Mouse (Mus musculus): ENCODE results near the gene Zfp874b. TPM values are rescaled to one million over a fixed set of nuclear protein-coding genes. Genes with fewer than 3 reads are reported as not detected.
"Not testable (repeated sequence)": the region's sequence is repeated elsewhere in the genome, so short reads cannot be mapped to it uniquely, and the experiment has no call there.

Gene Zfp874b
- polyA plus RNA-seq, 1 experiment from 2014 or later, result 3.8 TPM

- Histone ChIP-seq H3K27ac (ENCODE audit: low read depth, low read length) (no peak overlapping the region), H3K4me1 (ENCODE audit: control insufficient read depth, insufficient read depth, low read length) (no peaks in the 10 kb centered on the region), H3K4me3 (ENCODE audit: low read depth, low read length) (no peak overlapping the region), H3K9ac (ENCODE audit: low read length) (no peak overlapping the region), H3K9me3 (replicated peaks; ENCODE audit: control insufficient read depth, low read length) (no peaks in the 10 kb centered on the region), H3K36me3 (ENCODE audit: control insufficient read depth, insufficient read depth, low read length) (0 out of 2 replicates have a peak, but pooled peaks cover 5% of the 10 kb centered on the region), H3K27me3 (replicated peaks; ENCODE audit: control insufficient read depth, insufficient read depth, low read length) (no peaks in the 10 kb centered on the region), H3K4me2 (ENCODE audit: low read length) (no peak overlapping the region)
- no peak for ATAC-seq
- DNase-seq (ENCODE audit: low spot score), result no peak
- WGBS, result 89% methylated on average over 3 of the region's 3 CpGs
Observed at GRCm38 (mm10) chr13:67469274-67469673, 14.8 kb downstream of the Zfp874b start.

GRCm38 (mm10) chr13:67463506-67464185, 20.4 kb downstream of the Zfp874b start:
- not testable (repeated sequence) for H3K9me3 ChIP-seq (replicated peaks; ENCODE audit: control insufficient read depth, low read length); ATAC-seq; H3K9ac ChIP-seq (ENCODE audit: low read length); H3K4me2 ChIP-seq (ENCODE audit: low read length); H3K36me3 ChIP-seq (ENCODE audit: control insufficient read depth, insufficient read depth, low read length); H3K4me3 ChIP-seq (ENCODE audit: low read depth, low read length); H3K4me1 ChIP-seq (ENCODE audit: control insufficient read depth, insufficient read depth, low read length); H3K27me3 ChIP-seq (replicated peaks; ENCODE audit: control insufficient read depth, insufficient read depth, low read length); H3K27ac ChIP-seq (ENCODE audit: low read depth, low read length); DNase-seq (ENCODE audit: low spot score)
- 88% methylated on average over 3 of the region's 5 CpGs for WGBS

GRCm38 (mm10) chr13:67452021-67452309, 32.1 kb downstream of the Zfp874b start:
- Histone ChIP-seq H3K27me3 (replicated peaks; ENCODE audit: control insufficient read depth, insufficient read depth, low read length) (no peaks in the 10 kb centered on the region), H3K4me1 (ENCODE audit: control insufficient read depth, insufficient read depth, low read length) (no peaks in the 10 kb centered on the region), H3K4me3 (ENCODE audit: low read depth, low read length) (peak overlapping the region; percentile 45), H3K9ac (ENCODE audit: low read length) (peak overlapping the region; percentile 66; the same call in 1 of the 2 replicates), H3K36me3 (ENCODE audit: control insufficient read depth, insufficient read depth, low read length) (no peaks in the 10 kb centered on the region), H3K9me3 (replicated peaks; ENCODE audit: control insufficient read depth, low read length) (no peaks in the 10 kb centered on the region), H3K4me2 (ENCODE audit: low read length) (peak overlapping the region; percentile 68), H3K27ac (ENCODE audit: low read depth, low read length) (no peak overlapping the region)
- 4% methylated on average over 3 of the region's 3 CpGs for WGBS
- ATAC-seq (peak; percentile 51), DNase-seq (ENCODE audit: low spot score) (no peak)

GRCm38 (mm10) chr13:67451172-67452020, 32.7 kb downstream of the Zfp874b start, which contains the start of gene Zfp874a:
Zfp874a (minus strand) TSS chr13:67451624.
- H3K4me2 ChIP-seq (ENCODE audit: low read length), result peak within 1 kb of the TSS; percentile 68
- ATAC-seq, result peak; percentile 98
- 0 out of 2 replicates have a peak, but pooled peaks cover 4% of the 10 kb centered on the region for H3K36me3 ChIP-seq (ENCODE audit: control insufficient read depth, insufficient read depth, low read length)
- no peaks in the 10 kb centered on the region for H3K9me3 ChIP-seq (replicated peaks; ENCODE audit: control insufficient read depth, low read length)
- DNase-seq (ENCODE audit: low spot score), result peak; percentile 95
- 1% methylated on average over 20 of the region's 20 CpGs for WGBS
- H3K9ac ChIP-seq (ENCODE audit: low read length), result peak within 1 kb of the TSS; percentile 66
- H3K4me3 ChIP-seq (ENCODE audit: low read depth, low read length), result peak within 1 kb of the TSS; percentile 45
- no peaks in the 10 kb centered on the region for H3K4me1 ChIP-seq (ENCODE audit: control insufficient read depth, insufficient read depth, low read length)
- H3K27ac ChIP-seq (ENCODE audit: low read depth, low read length), result no peak within 1 kb of the TSS
- H3K27me3 ChIP-seq (replicated peaks; ENCODE audit: control insufficient read depth, insufficient read depth, low read length), result no peaks in the 10 kb centered on the region

GRCm38 (mm10) chr13:67437095-67437494, 47.0 kb downstream of the Zfp874b start:
- not testable (repeated sequence) for DNase-seq (ENCODE audit: low spot score); ATAC-seq; H3K9ac ChIP-seq (ENCODE audit: low read length); H3K27me3 ChIP-seq (replicated peaks; ENCODE audit: control insufficient read depth, insufficient read depth, low read length); H3K9me3 ChIP-seq (replicated peaks; ENCODE audit: control insufficient read depth, low read length); H3K36me3 ChIP-seq (ENCODE audit: control insufficient read depth, insufficient read depth, low read length); H3K4me1 ChIP-seq (ENCODE audit: control insufficient read depth, insufficient read depth, low read length); H3K4me3 ChIP-seq (ENCODE audit: low read depth, low read length); H3K4me2 ChIP-seq (ENCODE audit: low read length); H3K27ac ChIP-seq (ENCODE audit: low read depth, low read length)
- 57% methylated on average over 1 of the region's 3 CpGs for WGBS

GRCm38 (mm10) chr13:67428116-67428515, 55.9 kb downstream of the Zfp874b start:
- Histone ChIP-seq H3K4me1 (ENCODE audit: control insufficient read depth, insufficient read depth, low read length) (no peaks in the 10 kb centered on the region), H3K4me3 (ENCODE audit: low read depth, low read length) (no peak overlapping the region), H3K36me3 (ENCODE audit: control insufficient read depth, insufficient read depth, low read length) (no peaks in the 10 kb centered on the region), H3K27me3 (replicated peaks; ENCODE audit: control insufficient read depth, insufficient read depth, low read length) (no peaks in the 10 kb centered on the region), H3K4me2 (ENCODE audit: low read length) (no peak overlapping the region), H3K9ac (ENCODE audit: low read length) (no peak overlapping the region), H3K27ac (ENCODE audit: low read depth, low read length) (no peak overlapping the region), H3K9me3 (replicated peaks; ENCODE audit: control insufficient read depth, low read length) (no peaks in the 10 kb centered on the region)
- ATAC-seq (no peak), DNase-seq (ENCODE audit: low spot score) (no peak)
- 83% methylated on average over 3 of the region's 3 CpGs for WGBS

- not testable (repeated sequence) for DNase-seq (ENCODE audit: low spot score); H3K4me3 ChIP-seq (ENCODE audit: low read depth, low read length); H3K4me2 ChIP-seq (ENCODE audit: low read length); H3K9me3 ChIP-seq (replicated peaks; ENCODE audit: control insufficient read depth, low read length); H3K27me3 ChIP-seq (replicated peaks; ENCODE audit: control insufficient read depth, insufficient read depth, low read length); H3K36me3 ChIP-seq (ENCODE audit: control insufficient read depth, insufficient read depth, low read length); ATAC-seq; H3K27ac ChIP-seq (ENCODE audit: low read depth, low read length); H3K4me1 ChIP-seq (ENCODE audit: control insufficient read depth, insufficient read depth, low read length); H3K9ac ChIP-seq (ENCODE audit: low read length)
Observed at GRCm38 (mm10) chr13:67425699-67426098, 58.4 kb downstream of the Zfp874b start.

GRCm38 (mm10) chr13:67422532-67422931, 61.5 kb downstream of the Zfp874b start:
- not testable (repeated sequence) for H3K4me3 ChIP-seq (ENCODE audit: low read depth, low read length); H3K36me3 ChIP-seq (ENCODE audit: control insufficient read depth, insufficient read depth, low read length); H3K4me2 ChIP-seq (ENCODE audit: low read length); H3K9me3 ChIP-seq (replicated peaks; ENCODE audit: control insufficient read depth, low read length); H3K27me3 ChIP-seq (replicated peaks; ENCODE audit: control insufficient read depth, insufficient read depth, low read length); ATAC-seq; H3K9ac ChIP-seq (ENCODE audit: low read length); H3K27ac ChIP-seq (ENCODE audit: low read depth, low read length); H3K4me1 ChIP-seq (ENCODE audit: control insufficient read depth, insufficient read depth, low read length); DNase-seq (ENCODE audit: low spot score)
- WGBS, result 76% methylated on average over 2 of the region's 2 CpGs

Measured in forebrain, embryonic 14.5 days (tissue).